Mouse (Mus musculus): Measurements from ENCODE around the gene Vdr.
A peak's percentile ranks its signal among the peaks of the same experiment; 100 is the strongest.

The Vdr gene

GRCm38 (mm10) chr15:97910530-97910929, at the start of gene Vdr:
Vdr (minus strand) TSS chr15:97910630.
- DNase-seq (ENCODE audit: low read depth in 1 of 2, low spot score in 2 of 2): no peak

- DNase-seq (ENCODE audit: low read depth in 1 of 2, low spot score in 2 of 2): no peak
Observed at GRCm38 (mm10) chr15:97956416-97956815, 46.0 kb upstream of the Vdr start.

GRCm38 (mm10) chr15:97955742-97956141, 45.3 kb upstream of the Vdr start:
- no peak for DNase-seq (ENCODE audit: low read depth in 1 of 2, low spot score in 2 of 2)

- DNase-seq (ENCODE audit: low read depth in 1 of 2, low spot score in 2 of 2): no peak
Observed at GRCm38 (mm10) chr15:97955286-97955685, 44.9 kb upstream of the Vdr start.

- no peak for DNase-seq (ENCODE audit: low read depth in 1 of 2, low spot score in 2 of 2)
Observed at GRCm38 (mm10) chr15:97954671-97955070, 44.2 kb upstream of the Vdr start.

DNA sequence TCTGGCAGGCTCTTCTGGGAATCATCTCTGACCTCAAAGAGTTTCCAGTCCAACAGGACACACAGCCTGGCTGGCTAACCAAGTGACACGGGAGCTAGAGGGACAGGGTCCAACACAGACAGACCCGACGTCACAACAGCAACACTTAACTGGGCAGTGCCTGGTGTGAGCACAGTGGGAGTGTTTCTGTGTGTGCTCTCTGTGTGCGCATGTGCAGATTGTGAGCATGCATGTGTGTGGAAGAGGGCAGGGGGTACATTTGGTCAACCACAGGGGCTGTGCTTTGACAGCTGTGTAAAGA, 42.4 kb upstream of the Vdr start:
- DNase-seq (ENCODE audit: low read depth in 1 of 2, low spot score in 2 of 2): no peak

- peak in 1 of 2 experiments; percentile 28 for DNase-seq (ENCODE audit: low read depth in 1 of 2, low spot score in 2 of 2)
Observed at GRCm38 (mm10) chr15:97952137-97952888, 41.9 kb upstream of the Vdr start.

DNA sequence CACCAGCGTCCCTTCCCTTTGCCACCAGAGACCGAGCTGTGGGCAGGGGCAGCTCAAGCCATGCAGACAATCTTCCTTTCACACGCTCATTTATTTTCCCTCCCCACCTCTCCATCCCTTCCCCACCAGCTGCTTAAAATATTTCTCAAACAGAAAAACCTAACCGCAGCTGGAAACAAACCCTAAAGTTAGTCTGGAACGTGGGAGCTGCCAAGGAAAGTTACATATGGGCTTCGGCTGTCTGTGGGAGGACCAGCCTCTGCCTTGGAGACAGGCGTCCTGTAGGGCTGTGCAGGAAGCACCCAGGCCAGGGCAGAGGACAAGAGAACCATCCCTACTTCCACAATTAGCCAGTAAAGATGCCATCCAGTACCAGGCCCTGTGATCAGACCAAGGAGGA, 39.8 kb upstream of the Vdr start:
- no peak for DNase-seq (ENCODE audit: low read depth in 1 of 2, low spot score in 2 of 2)

DNA sequence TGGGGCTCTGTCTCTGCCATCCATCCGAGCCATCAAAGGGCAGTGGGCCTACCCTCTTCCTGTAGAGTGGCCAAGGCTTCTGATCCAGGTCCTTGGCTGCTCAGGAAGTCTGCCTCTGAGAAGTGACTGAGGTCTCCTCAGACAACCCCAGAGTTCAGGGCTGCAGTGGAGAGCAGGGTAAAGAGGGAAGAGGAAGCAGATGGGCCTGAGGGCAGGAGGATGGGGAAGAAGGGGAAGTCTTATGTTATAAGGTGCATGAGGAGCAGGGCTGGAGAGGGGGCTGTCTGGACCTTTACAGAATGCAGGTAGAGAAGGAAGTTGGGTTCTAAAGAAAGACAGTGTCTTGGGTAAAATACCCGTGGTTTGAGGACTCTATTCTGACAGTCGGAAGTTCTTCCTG, 39.3 kb upstream of the Vdr start:
- no peak for DNase-seq (ENCODE audit: low read depth in 1 of 2, low spot score in 2 of 2)

DNA sequence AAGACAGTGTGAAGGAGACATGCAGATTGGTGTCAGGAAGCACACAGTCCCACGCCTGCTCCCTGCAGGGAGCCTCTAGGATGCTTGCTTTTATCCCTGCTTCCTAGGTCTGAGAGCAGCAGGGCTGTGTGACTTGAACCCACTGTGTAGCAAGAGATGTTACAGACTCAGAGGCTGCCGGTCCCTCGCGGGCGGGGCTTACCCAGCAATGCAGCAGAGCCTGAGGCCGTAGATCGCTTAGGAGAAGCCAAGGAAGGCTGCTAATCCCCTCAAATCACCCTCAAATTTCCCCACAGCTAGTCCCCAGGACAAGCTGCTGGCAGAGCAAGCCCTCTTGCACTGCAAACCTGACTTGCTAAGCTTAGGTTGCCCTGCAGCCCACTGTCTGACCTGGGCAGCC, 38.3 kb upstream of the Vdr start:
- DNase-seq (ENCODE audit: low read depth in 1 of 2, low spot score in 2 of 2): no peak

DNA sequence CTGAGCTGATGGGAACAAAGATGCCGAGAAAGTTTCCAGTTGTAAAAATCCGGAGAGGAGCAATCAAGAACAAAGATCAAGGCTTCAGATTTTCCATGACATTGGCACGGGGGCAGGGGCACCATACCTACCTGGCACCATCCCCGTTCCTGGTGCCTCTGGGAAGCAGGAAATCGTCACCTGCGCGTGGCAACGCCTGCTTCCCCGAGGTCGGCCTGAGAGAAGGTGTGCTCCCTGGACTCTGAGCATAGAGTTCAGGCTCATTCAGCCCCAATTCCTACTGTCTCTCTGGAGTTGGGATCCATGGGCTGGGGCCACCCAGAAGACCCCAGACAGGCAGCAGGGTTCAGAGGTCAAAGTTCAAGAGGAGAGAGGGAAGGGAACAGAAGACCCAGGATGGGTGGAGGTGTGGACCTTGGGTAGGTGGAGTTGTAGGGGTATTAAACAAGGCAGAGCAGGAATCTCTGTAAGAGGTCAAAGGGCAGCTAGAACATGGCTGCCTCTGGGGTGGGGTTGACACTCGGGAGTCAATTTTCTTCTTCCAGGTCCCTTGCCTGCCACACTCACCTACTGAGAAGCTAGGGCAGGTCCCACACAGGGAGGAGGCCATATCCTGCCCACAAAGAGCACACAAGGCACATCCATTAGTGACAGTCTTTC, 35.4 kb upstream of the Vdr start:
- no peak for DNase-seq (ENCODE audit: low read depth in 1 of 2, low spot score in 2 of 2)

DNA sequence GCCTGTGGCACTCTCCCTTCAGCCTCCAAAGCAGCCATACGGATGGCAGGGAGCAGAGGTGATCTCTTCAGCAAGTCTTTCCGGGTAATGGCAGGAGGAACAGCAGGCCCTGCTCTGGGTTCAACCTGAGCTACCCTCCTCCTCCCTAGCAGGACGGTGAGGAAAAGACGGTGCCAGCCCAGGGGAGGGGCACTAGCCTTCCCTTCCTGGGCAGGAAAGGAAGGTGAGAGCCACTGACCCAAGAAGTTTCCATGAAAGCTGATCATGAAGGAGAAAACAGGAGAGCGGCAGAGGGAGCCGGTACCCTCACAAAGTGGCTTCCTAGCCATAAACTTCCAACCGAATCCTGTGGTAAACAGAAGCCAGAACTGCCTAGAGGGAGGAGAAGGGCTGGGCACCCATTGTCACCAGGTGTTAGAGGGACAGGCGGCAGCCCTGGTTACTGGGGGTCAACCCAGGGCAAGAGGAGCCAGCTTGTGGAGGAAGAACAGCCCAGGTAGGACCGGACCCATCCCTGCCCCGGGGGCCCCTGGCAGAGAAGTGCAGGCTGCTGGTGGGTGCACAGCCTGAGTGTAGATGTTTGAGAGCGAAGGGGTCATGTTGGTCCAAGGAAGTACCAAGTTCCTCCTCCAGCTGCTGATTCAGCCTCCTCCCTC, 34.6 kb upstream of the Vdr start:
- no peak for DNase-seq (ENCODE audit: low read depth in 1 of 2, low spot score in 2 of 2)

GRCm38 (mm10) chr15:97943356-97943755, 32.9 kb upstream of the Vdr start:
- no peak for DNase-seq (ENCODE audit: low read depth in 1 of 2, low spot score in 2 of 2)

DNA sequence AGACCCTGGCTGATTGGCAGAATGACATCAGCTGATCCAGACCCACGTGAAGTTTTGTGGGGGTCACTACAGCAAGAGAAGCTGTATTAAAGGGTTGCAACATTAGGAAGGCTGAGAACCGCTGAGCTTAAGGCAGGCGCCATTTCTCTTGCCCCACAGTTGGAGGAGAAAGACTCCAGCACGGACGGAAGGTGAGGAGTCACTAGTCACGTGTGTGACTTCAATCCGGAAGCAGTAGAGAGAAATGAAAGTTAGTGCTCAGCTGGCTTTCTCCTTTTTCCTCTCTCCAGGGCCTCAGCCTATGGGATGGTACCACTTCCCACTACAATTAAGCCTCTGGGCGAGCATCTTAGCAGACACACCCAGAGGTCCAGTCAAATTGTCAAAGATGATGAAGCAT, 32.1 kb upstream of the Vdr start:
- DNase-seq (ENCODE audit: low read depth in 1 of 2, low spot score in 2 of 2): no peak

GRCm38 (mm10) chr15:97941306-97941705, 30.9 kb upstream of the Vdr start:
- no peak for DNase-seq (ENCODE audit: low read depth in 1 of 2, low spot score in 2 of 2)

GRCm38 (mm10) chr15:97940088-97940487, 29.7 kb upstream of the Vdr start:
- no peak for DNase-seq (ENCODE audit: low read depth in 1 of 2, low spot score in 2 of 2)

DNA sequence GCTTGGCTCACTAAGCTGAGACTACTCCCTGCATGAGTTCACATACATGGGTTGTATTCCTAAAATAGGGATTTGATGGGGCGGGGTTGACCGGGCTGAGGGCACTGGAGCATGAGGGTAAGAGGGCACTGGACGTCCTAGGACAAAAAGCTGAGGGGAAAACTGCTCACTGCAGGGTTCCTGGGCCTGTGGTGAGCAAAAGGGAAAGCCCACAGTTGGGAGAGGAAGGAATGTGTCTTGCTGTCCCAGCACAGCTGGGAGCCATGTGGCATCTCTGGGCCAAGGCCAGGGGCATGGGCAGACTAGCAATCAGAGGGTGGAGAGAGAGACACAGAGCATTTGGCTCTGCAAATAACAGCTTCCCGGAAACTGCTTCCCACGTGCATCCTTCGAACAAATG, 28.1 kb upstream of the Vdr start:
- DNase-seq (ENCODE audit: low read depth in 1 of 2, low spot score in 2 of 2): no peak

- DNase-seq (ENCODE audit: low read depth in 1 of 2, low spot score in 2 of 2): no peak
Observed at GRCm38 (mm10) chr15:97932441-97932840, 22.0 kb upstream of the Vdr start.

- no peak for DNase-seq (ENCODE audit: low read depth in 1 of 2, low spot score in 2 of 2)
Observed at GRCm38 (mm10) chr15:97929259-97929824, 18.9 kb upstream of the Vdr start.

GRCm38 (mm10) chr15:97927821-97928220, 17.4 kb upstream of the Vdr start:
- peak in 1 of 2 experiments; percentile 18 for DNase-seq (ENCODE audit: low read depth in 1 of 2, low spot score in 2 of 2)

GRCm38 (mm10) chr15:97927018-97927417, 16.6 kb upstream of the Vdr start:
- no peak for DNase-seq (ENCODE audit: low read depth in 1 of 2, low spot score in 2 of 2)

DNA sequence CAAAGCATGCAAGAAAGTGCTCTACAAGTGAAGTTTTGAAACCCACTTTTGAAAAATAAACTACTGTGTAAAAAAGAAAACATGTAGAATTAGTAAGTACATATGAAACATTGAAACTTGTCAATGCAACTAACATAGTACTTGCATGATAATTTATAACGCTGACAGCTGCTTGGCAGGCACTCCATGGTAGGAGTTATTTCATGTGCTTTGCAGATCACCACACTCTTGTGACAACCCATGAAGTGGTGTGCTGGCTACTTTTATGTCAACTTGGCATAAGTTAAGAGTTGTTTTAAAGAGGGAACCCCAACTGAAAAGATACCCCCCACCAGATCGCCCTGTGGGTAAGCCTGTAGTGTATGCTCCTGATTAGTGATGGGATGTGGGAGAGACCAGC, 12.0 kb upstream of the Vdr start:
- DNase-seq (ENCODE audit: low read depth in 1 of 2, low spot score in 2 of 2): no peak

All from monocyte, adult 2 months (primary cell).